Mouse (Mus musculus) heart, embryonic 11.5 days (tissue): ENCODE data around the gene Cirbp. TPM values are rescaled to one million over a fixed set of nuclear protein-coding genes. Genes with fewer than 3 reads are reported as not detected.

ENCODE experiments used
- ATAC-seq: fragments of 200-750 bp; cut with Nextera tagmentation; replicated peaks from 2 replicates; pipeline ENCODE4 v1.8.0; 2017; ENCODE audit warnings: moderate library complexity; ENCODE audit not compliant: insufficient number of reproducible peaks, low FRiP score, low TSS enrichment
- H3K27ac ChIP-seq: fragments of 300-500 bp; sonication (generic); 2 replicates; pipeline ENCODE4 v1.5.1; 2014; ENCODE audit warnings: mild to moderate bottlenecking, low read depth, low read length
- H3K27me3 ChIP-seq: fragments of 300-500 bp; sonication (generic); 2 replicates; pipeline ENCODE4 v1.6.1; 2014; ENCODE audit warnings: mild to moderate bottlenecking, low read length, mixed read lengths; ENCODE audit not compliant: control insufficient read depth, insufficient read depth
- H3K36me3 ChIP-seq: fragments of 300-500 bp; sonication (generic); 2 replicates; pipeline ENCODE4 v1.6.1; 2014; ENCODE audit warnings: mild to moderate bottlenecking, low read length, moderate library complexity, mixed read lengths; ENCODE audit not compliant: control insufficient read depth, insufficient read depth
- H3K4me1 ChIP-seq: fragments of 300-500 bp; sonication (generic); 2 replicates; pipeline ENCODE4 v1.6.1; 2014; ENCODE audit warnings: low read length; ENCODE audit not compliant: control insufficient read depth, insufficient read depth
- H3K4me2 ChIP-seq: fragments of 300-500 bp; sonication (generic); 2 replicates; pipeline ENCODE4 v1.6.1; 2014; ENCODE audit warnings: mild to moderate bottlenecking, moderate library complexity
- H3K4me3 ChIP-seq: fragments of 300-500 bp; sonication (generic); 2 replicates; pipeline ENCODE4 v1.5.1; 2014; ENCODE audit warnings: low read depth, low read length
- H3K9ac ChIP-seq: fragments of 300-500 bp; sonication (generic); 2 replicates; pipeline ENCODE4 v1.6.1; 2014; ENCODE audit warnings: mild to moderate bottlenecking, low read depth, low read length, moderate library complexity
- H3K9me3 ChIP-seq: fragments of 300-500 bp; sonication (generic); replicated peaks from 2 replicates; pipeline ENCODE4 v1.6.1; 2016; ENCODE audit warnings: low read length; ENCODE audit not compliant: control insufficient read depth
- WGBS: fragments of 180-500 bp; shearing (Covaris S2); extraction: QIAGEN DNeasy Blood & Tissue Kit; methylation state at CpG from one replicate; pipeline ENCODE4 v1.1.7; 2014; ENCODE audit not compliant: insufficient replicate concordance; 5-methylcytosine and 5-hydroxymethylcytosine counted together
- polyA plus RNA-seq: library from polyadenylated mRNA; unstranded; fragments of >200 nt; fragmentation: Nextera tagmentation; extraction: Ambion mirVana; gene quantifications from 2 replicates; pipeline ENCODE4 v1.2.1, GENCODE M21; 2014

The Cirbp gene
- polyA plus RNA-seq, 1 experiment from 2014 or later: 49.1 TPM

- peak overlapping the region; percentile 32 for H3K27ac ChIP-seq
- peaks cover 44% of the 10 kb centered on the region for H3K36me3 ChIP-seq
- no peak overlapping the region for H3K4me2 ChIP-seq
- 57% methylated on average over 15 of the region's 15 CpGs for WGBS
- no peaks in the 10 kb centered on the region for H3K9me3 ChIP-seq
- peaks cover 93% of the 10 kb centered on the region for H3K4me1 ChIP-seq
- H3K4me3 ChIP-seq: no peak overlapping the region
- H3K9ac ChIP-seq: no peak overlapping the region
- H3K27me3 ChIP-seq: no peaks in the 10 kb centered on the region
- no peak for ATAC-seq
Observed at GRCm38 (mm10) chr10:80157141-80157929, 8.4 kb upstream of the Cirbp start.

DNA sequence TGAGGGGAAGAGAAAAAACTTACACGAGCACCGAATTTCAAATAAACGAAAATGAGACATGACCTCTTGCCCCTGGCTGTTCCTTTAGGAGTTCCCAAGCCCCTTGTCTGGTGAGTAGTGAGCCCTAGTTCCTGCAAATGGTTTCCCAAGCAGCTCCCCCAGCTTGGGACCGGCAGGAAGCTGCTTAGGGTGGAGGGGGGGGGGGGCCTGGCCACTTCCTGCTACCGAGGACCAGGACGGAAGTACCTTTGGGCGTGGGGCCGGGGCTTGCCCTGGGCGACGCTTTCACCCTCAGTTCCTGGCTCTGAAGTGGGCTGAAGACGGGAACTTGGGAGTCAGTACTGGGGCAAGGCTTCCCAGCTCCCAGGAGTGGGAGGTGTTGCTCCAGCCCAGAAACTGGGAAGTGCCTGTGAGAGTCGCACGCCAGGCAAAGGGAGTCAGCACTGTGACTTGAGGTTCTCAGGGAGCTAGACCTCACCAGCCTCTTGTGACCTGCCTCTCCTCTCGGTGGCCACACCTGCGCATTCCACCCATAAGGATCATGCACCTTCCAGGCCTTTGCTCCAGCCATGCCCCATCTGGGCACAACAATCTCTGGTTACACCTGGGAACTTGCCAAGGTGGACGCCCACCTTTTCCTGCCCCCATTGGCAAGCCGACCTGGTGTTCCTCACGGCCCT lies 7.3 kb upstream of the Cirbp start:
- 13% methylated on average over 18 of the region's 18 CpGs for WGBS
- H3K36me3 ChIP-seq: peaks cover 37% of the 10 kb centered on the region
- no peak for ATAC-seq
- H3K9me3 ChIP-seq: no peaks in the 10 kb centered on the region
- peak overlapping the region; percentile 5; the same call in 1 of the 2 replicates for H3K4me3 ChIP-seq
- peak overlapping the region; percentile 67 for H3K9ac ChIP-seq
- H3K27ac ChIP-seq: peak overlapping the region; percentile 99
- H3K27me3 ChIP-seq: no peaks in the 10 kb centered on the region
- peak overlapping the region; percentile 90 for H3K4me2 ChIP-seq
- peaks cover 92% of the 10 kb centered on the region for H3K4me1 ChIP-seq

GRCm38 (mm10) chr10:80159021-80159560 lies 6.7 kb upstream of the Cirbp start:
- Histone ChIP-seq H3K36me3 (peaks cover 30% of the 10 kb centered on the region), H3K4me2 (peak overlapping the region; percentile 90), H3K4me3 (peak overlapping the region; percentile 44), H3K4me1 (peaks cover 91% of the 10 kb centered on the region), H3K27me3 (no peaks in the 10 kb centered on the region), H3K27ac (peak overlapping the region; percentile 99), H3K9ac (peak overlapping the region; percentile 67), H3K9me3 (no peaks in the 10 kb centered on the region)
- WGBS: 6% methylated on average over 12 of the region's 12 CpGs
- ATAC-seq: peak; percentile 5; the same call in 1 of the 2 replicates

DNA sequence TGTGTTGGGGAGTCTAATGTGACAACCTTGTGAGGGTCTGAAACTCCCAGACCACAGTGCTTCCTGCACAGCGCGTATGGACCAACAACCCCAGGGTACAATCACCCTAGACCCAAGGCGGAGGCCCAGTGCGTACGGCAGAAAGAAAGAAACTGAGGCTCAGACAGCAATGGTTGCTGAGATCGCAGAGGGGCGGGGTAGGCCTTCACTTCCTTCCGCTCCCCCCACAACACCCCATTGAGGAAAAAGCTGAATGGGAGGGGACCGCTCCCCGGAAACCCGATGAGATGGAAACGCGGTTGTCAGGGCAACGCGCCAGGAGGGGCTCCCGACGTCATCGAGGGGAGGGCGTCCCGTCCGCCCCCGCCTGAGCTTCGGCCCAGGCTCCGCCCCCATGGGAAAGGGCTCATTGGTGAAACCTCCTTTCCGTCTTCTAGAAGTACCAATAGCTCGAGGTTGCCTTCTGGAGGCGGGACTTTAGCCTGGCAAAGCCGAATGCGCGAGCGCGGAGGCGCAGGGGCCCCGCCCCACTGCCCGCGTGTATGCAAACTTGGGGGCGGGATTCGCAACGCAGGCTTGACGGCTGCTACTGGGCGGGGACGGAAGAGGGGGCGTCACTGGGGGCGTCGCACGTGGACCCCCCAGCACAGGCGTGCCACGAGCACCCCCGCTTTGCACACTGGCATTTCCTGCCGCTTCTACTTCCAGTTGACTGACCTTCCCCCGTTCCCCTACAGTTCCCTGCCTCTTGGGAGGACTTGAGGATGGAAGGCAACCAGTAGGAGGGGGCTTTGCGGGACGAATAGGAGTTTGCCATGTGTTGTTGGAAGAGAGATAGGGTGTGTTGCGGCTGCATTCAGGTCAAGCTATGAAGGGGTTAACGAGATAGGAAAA lies 6.0 kb upstream of the Cirbp start:
- peaks cover 23% of the 10 kb centered on the region for H3K36me3 ChIP-seq
- WGBS: under 1% methylated on average over 55 of the region's 55 CpGs

DNA sequence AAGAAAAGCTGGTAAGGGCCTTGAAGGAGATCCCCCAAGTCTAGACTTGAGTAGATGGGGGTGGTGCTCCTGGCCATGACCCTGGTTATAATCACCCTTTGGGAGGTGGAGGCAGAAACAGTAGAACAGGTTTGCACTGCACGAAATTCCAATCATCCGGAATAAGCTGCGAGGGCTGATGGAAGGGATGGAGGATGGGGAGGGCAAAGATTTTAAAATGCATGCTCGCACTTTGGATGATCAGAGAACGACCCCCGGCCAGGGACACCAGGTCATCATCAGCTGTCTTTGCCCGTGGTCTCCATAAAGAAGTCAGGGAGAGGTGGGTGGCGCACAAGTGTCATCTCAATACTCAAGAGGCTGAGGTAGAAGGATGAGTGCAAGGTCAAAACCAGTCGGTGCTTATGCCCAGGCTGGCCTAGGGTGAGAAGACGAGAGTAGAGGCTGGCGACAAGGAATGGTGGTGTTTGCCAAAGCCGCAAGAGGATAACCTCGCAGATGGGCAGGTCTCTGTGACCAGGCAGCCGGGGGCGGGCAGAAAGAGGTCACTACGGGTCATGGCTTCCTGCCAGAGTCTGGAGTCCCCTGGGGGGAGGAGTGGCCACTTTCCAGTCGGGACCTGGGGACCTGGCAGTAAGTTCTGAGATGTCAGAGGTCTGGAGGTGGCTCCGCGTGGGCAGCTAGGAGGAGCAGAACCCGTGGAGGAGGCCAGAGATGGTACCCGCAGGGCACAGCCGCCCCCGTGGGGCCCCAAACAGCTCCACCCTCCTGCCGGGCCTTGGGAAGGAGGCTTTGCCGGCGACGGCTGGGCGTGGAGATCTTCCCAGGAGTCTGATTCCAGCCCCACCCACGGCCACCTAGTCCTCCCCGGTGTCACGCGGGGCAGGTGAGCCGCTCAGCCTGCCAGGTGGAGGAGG lies 5.1 kb upstream of the Cirbp start:
- H3K4me1 ChIP-seq: peaks cover 91% of the 10 kb centered on the region
- H3K27me3 ChIP-seq: no peaks in the 10 kb centered on the region
- H3K27ac ChIP-seq: peak overlapping the region; percentile 99
- ATAC-seq: peak; percentile 1; the same call in 1 of the 2 replicates
- H3K4me2 ChIP-seq: peak overlapping the region; percentile 90
- H3K9ac ChIP-seq: peak overlapping the region; percentile 65
- peaks cover 14% of the 10 kb centered on the region for H3K36me3 ChIP-seq
- H3K9me3 ChIP-seq: no peaks in the 10 kb centered on the region
- peak overlapping the region; percentile 44 for H3K4me3 ChIP-seq
- WGBS: under 1% methylated on average over 33 of the region's 33 CpGs

More for the DNA sequence above, 6.0 kb upstream of the Cirbp start:
- H3K9ac ChIP-seq: peak overlapping the region; percentile 67
- H3K4me2 ChIP-seq: peak overlapping the region; percentile 90
- H3K9me3 ChIP-seq: no peaks in the 10 kb centered on the region
- peak overlapping the region; percentile 99 for H3K27ac ChIP-seq
- peak; percentile 69 for ATAC-seq
- peak overlapping the region; percentile 44 for H3K4me3 ChIP-seq
- H3K27me3 ChIP-seq: no peaks in the 10 kb centered on the region
- peaks cover 91% of the 10 kb centered on the region for H3K4me1 ChIP-seq

GRCm38 (mm10) chr10:80161522-80162242 lies 4.1 kb upstream of the Cirbp start:
- Histone ChIP-seq H3K36me3 (peaks cover 5% of the 10 kb centered on the region), H3K9me3 (no peaks in the 10 kb centered on the region), H3K4me2 (peak overlapping the region; percentile 90), H3K4me3 (peak overlapping the region; percentile 44), H3K9ac (peak overlapping the region; percentile 65), H3K27ac (peak overlapping the region; percentile 99), H3K4me1 (peaks cover 89% of the 10 kb centered on the region), H3K27me3 (no peaks in the 10 kb centered on the region)
- WGBS: 7% methylated on average over 7 of the region's 7 CpGs
- no peak for ATAC-seq

GRCm38 (mm10) chr10:80162243-80162608 lies 3.6 kb upstream of the Cirbp start:
- ATAC-seq: no peak
- WGBS: 74% methylated on average over 3 of the region's 3 CpGs
- H3K27me3 ChIP-seq: no peaks in the 10 kb centered on the region
- peaks cover 87% of the 10 kb centered on the region for H3K4me1 ChIP-seq
- no peak overlapping the region; the same call in 1 of the 2 replicates for H3K4me2 ChIP-seq
- no peaks in the 10 kb centered on the region for H3K9me3 ChIP-seq
- H3K36me3 ChIP-seq: no peaks in the 10 kb centered on the region; the same call in 1 of the 2 replicates
- peak overlapping the region; percentile 99 for H3K27ac ChIP-seq
- H3K4me3 ChIP-seq: no peak overlapping the region
- H3K9ac ChIP-seq: no peak overlapping the region
